Mouse (Mus musculus) intestine, embryonic 15.5 days (tissue): ENCODE data around the gene Cntnap2. TPM values are rescaled to one million over a fixed set of nuclear protein-coding genes. Genes with fewer than 3 reads are reported as not detected.

Experiments
- ATAC-seq: fragments of 200-750 bp; cut with Nextera tagmentation; 2 replicates; pipeline ENCODE4 v1.8.0; 2017; ENCODE audit warnings: moderate TSS enrichment, moderate library complexity
- H3K27ac ChIP-seq: fragments of 300-500 bp; sonication (generic); 2 replicates; pipeline ENCODE4 v1.5.1; 2015; ENCODE audit warnings: mild to moderate bottlenecking, inconsistent platforms
- H3K27me3 ChIP-seq: fragments of 300-500 bp; sonication (generic); replicated peaks from 2 replicates; pipeline ENCODE4 v1.6.1; 2015; ENCODE audit warnings: inconsistent platforms
- H3K36me3 ChIP-seq: fragments of 300-500 bp; sonication (generic); 2 replicates; pipeline ENCODE4 v1.6.1; 2015; ENCODE audit warnings: inconsistent platforms
- H3K4me1 ChIP-seq: fragments of 300-500 bp; sonication (generic); replicated peaks from 2 replicates; pipeline ENCODE4 v1.6.1; 2015; ENCODE audit warnings: inconsistent platforms
- H3K4me2 ChIP-seq: fragments of 300-500 bp; sonication (generic); replicated peaks from 2 replicates; pipeline ENCODE4 v1.6.1; 2015; ENCODE audit warnings: mild to moderate bottlenecking, inconsistent platforms
- H3K4me3 ChIP-seq: fragments of 300-500 bp; sonication (generic); replicated peaks from 2 replicates; pipeline ENCODE4 v1.5.1; 2015; ENCODE audit warnings: inconsistent platforms
- H3K9ac ChIP-seq: fragments of 300-500 bp; sonication (generic); 2 replicates; pipeline ENCODE4 v1.6.1; 2015; ENCODE audit warnings: inconsistent platforms
- H3K9me3 ChIP-seq: fragments of 300-500 bp; sonication (generic); 2 replicates; pipeline ENCODE4 v1.6.1; 2016; ENCODE audit warnings: inconsistent platforms
- WGBS: fragments of 180-500 bp; shearing (Covaris S2); methylation state at CpG from one replicate; pipeline ENCODE4 v1.1.7; 2015; 5-methylcytosine and 5-hydroxymethylcytosine counted together
- polyA plus RNA-seq: library from polyadenylated mRNA; unstranded; fragments of >200 nt; fragmentation: Nextera tagmentation; extraction: Ambion mirVana; gene quantifications from 2 replicates; pipeline ENCODE4 v1.2.1, GENCODE M21; 2015

The Cntnap2 gene
- polyA plus RNA-seq, 1 experiment from 2014 or later = 1.3 TPM

GRCm38 (mm10) chr6:45974471-45975154 is 915.5 kb downstream of the Cntnap2 start:
- H3K9ac ChIP-seq = no peak overlapping the region
- no peaks in the 10 kb centered on the region for H3K27me3 ChIP-seq
- no peaks in the 10 kb centered on the region for H3K36me3 ChIP-seq
- no peak overlapping the region for H3K4me3 ChIP-seq
- H3K4me1 ChIP-seq = no peaks in the 10 kb centered on the region
- no peaks in the 10 kb centered on the region for H3K9me3 ChIP-seq
- no peak overlapping the region for H3K4me2 ChIP-seq
- WGBS = 69% methylated on average over 6 of the region's 6 CpGs
- ATAC-seq = no peak
- H3K27ac ChIP-seq = no peak overlapping the region

GRCm38 (mm10) chr6:45979171-45979570 is 920.0 kb downstream of the Cntnap2 start:
- H3K27me3 ChIP-seq = no peaks in the 10 kb centered on the region
- no peak overlapping the region for H3K4me3 ChIP-seq
- no peaks in the 10 kb centered on the region for H3K9me3 ChIP-seq
- no peak overlapping the region for H3K4me2 ChIP-seq
- 80% methylated on average over 2 of the region's 2 CpGs for WGBS
- no peak overlapping the region for H3K9ac ChIP-seq
- H3K4me1 ChIP-seq = no peaks in the 10 kb centered on the region
- ATAC-seq = no peak
- no peaks in the 10 kb centered on the region for H3K36me3 ChIP-seq
- H3K27ac ChIP-seq = no peak overlapping the region

- ATAC-seq = no peak
- Histone ChIP-seq H3K27ac (no peak overlapping the region), H3K4me3 (no peak overlapping the region), H3K36me3 (no peaks in the 10 kb centered on the region), H3K4me2 (no peak overlapping the region), H3K27me3 (no peaks in the 10 kb centered on the region), H3K4me1 (no peaks in the 10 kb centered on the region), H3K9ac (no peak overlapping the region), H3K9me3 (no peaks in the 10 kb centered on the region)
- WGBS = 82% methylated on average over 3 of the region's 3 CpGs
Measured at GRCm38 (mm10) chr6:45988051-45988450, 928.9 kb downstream of the Cntnap2 start.

- Histone ChIP-seq H3K27ac (no peak overlapping the region), H3K4me3 (no peak overlapping the region), H3K36me3 (no peaks in the 10 kb centered on the region), H3K4me1 (no peaks in the 10 kb centered on the region), H3K4me2 (no peak overlapping the region), H3K9ac (no peak overlapping the region), H3K9me3 (no peaks in the 10 kb centered on the region), H3K27me3 (no peaks in the 10 kb centered on the region)
- no peak for ATAC-seq
- 91% methylated on average over 1 of the region's 1 CpGs for WGBS
Measured at GRCm38 (mm10) chr6:45991086-45991485, 931.9 kb downstream of the Cntnap2 start.

- H3K4me3 ChIP-seq = no peak overlapping the region
- no peak overlapping the region for H3K9ac ChIP-seq
- H3K4me2 ChIP-seq = no peak overlapping the region
- ATAC-seq = no peak
- WGBS = 89% methylated on average over 2 of the region's 2 CpGs
- H3K4me1 ChIP-seq = no peaks in the 10 kb centered on the region
- no peaks in the 10 kb centered on the region for H3K27me3 ChIP-seq
- H3K9me3 ChIP-seq = no peaks in the 10 kb centered on the region
- H3K36me3 ChIP-seq = no peaks in the 10 kb centered on the region
- H3K27ac ChIP-seq = no peak overlapping the region
Measured at GRCm38 (mm10) chr6:46022515-46023143, 963.5 kb downstream of the Cntnap2 start.

GRCm38 (mm10) chr6:46031821-46032594 is 972.9 kb downstream of the Cntnap2 start:
- H3K27me3 ChIP-seq = no peaks in the 10 kb centered on the region
- no peak overlapping the region for H3K9ac ChIP-seq
- no peaks in the 10 kb centered on the region for H3K36me3 ChIP-seq
- H3K27ac ChIP-seq = no peak overlapping the region
- no peaks in the 10 kb centered on the region for H3K4me1 ChIP-seq
- ATAC-seq = no peak
- no peaks in the 10 kb centered on the region for H3K9me3 ChIP-seq
- no peak overlapping the region for H3K4me3 ChIP-seq
- WGBS = 68% methylated on average over 2 of the region's 2 CpGs
- no peak overlapping the region for H3K4me2 ChIP-seq

GRCm38 (mm10) chr6:46033108-46033507 is 974.0 kb downstream of the Cntnap2 start:
- Histone ChIP-seq H3K27me3 (no peaks in the 10 kb centered on the region), H3K4me2 (no peak overlapping the region), H3K9me3 (no peaks in the 10 kb centered on the region), H3K4me1 (no peaks in the 10 kb centered on the region), H3K36me3 (no peaks in the 10 kb centered on the region), H3K27ac (no peak overlapping the region), H3K4me3 (no peak overlapping the region), H3K9ac (no peak overlapping the region)
- WGBS = 65% methylated on average over 2 of the region's 2 CpGs
- ATAC-seq = no peak

GRCm38 (mm10) chr6:46040671-46041070 is 981.5 kb downstream of the Cntnap2 start:
- 82% methylated on average over 4 of the region's 4 CpGs for WGBS
- no peak for ATAC-seq
- no peaks in the 10 kb centered on the region for H3K4me1 ChIP-seq
- no peak overlapping the region for H3K9ac ChIP-seq
- H3K27ac ChIP-seq = no peak overlapping the region
- no peaks in the 10 kb centered on the region for H3K27me3 ChIP-seq
- H3K9me3 ChIP-seq = no peaks in the 10 kb centered on the region
- H3K36me3 ChIP-seq = no peaks in the 10 kb centered on the region
- H3K4me3 ChIP-seq = no peak overlapping the region
- no peak overlapping the region for H3K4me2 ChIP-seq

GRCm38 (mm10) chr6:46080236-46080635 is 1021.1 kb downstream of the Cntnap2 start:
- ATAC-seq = no peak
- WGBS = 80% methylated on average over 2 of the region's 2 CpGs

GRCm38 (mm10) chr6:46081432-46081831 is 1022.3 kb downstream of the Cntnap2 start:
- Histone ChIP-seq H3K9ac (no peak overlapping the region), H3K4me3 (no peak overlapping the region), H3K27ac (no peak overlapping the region)

More at GRCm38 (mm10) chr6:46080236-46080635, 1021.1 kb downstream of the Cntnap2 start:
- Histone ChIP-seq H3K27ac (no peak overlapping the region), H3K9ac (no peak overlapping the region), H3K4me2 (no peak overlapping the region), H3K27me3 (no peaks in the 10 kb centered on the region), H3K36me3 (no peaks in the 10 kb centered on the region), H3K9me3 (no peaks in the 10 kb centered on the region), H3K4me3 (no peak overlapping the region), H3K4me1 (no peaks in the 10 kb centered on the region)

GRCm38 (mm10) chr6:46143189-46143841 is 1084.2 kb downstream of the Cntnap2 start:
- Histone ChIP-seq H3K4me1 (no peaks in the 10 kb centered on the region), H3K36me3 (no peaks in the 10 kb centered on the region), H3K9me3 (no peaks in the 10 kb centered on the region), H3K27ac (no peak overlapping the region), H3K9ac (no peak overlapping the region), H3K4me2 (no peak overlapping the region), H3K27me3 (no peaks in the 10 kb centered on the region), H3K4me3 (no peak overlapping the region)
- 91% methylated on average over 1 of the region's 1 CpGs for WGBS
- ATAC-seq = no peak

More at GRCm38 (mm10) chr6:46081432-46081831, 1022.3 kb downstream of the Cntnap2 start:
- Histone ChIP-seq H3K4me2 (no peak overlapping the region), H3K36me3 (no peaks in the 10 kb centered on the region), H3K9me3 (no peaks in the 10 kb centered on the region), H3K4me1 (no peaks in the 10 kb centered on the region), H3K27me3 (no peaks in the 10 kb centered on the region)
- no peak for ATAC-seq

GRCm38 (mm10) chr6:46166837-46167236 is 1107.7 kb downstream of the Cntnap2 start:
- Histone ChIP-seq H3K9ac (no peak overlapping the region), H3K4me3 (no peak overlapping the region), H3K4me2 (no peak overlapping the region), H3K4me1 (no peaks in the 10 kb centered on the region), H3K36me3 (no peaks in the 10 kb centered on the region), H3K9me3 (no peaks in the 10 kb centered on the region), H3K27me3 (no peaks in the 10 kb centered on the region), H3K27ac (no peak overlapping the region)
- WGBS = 76% methylated on average over 1 of the region's 1 CpGs
- ATAC-seq = no peak
